Mouse (Mus musculus) small intestine, adult 2 months (tissue): ENCODE measurements around the gene Dag1. TPM values are rescaled to one million over a fixed set of nuclear protein-coding genes. Genes with fewer than 3 reads are reported as not detected.
"Not testable (repeated sequence)": the region's sequence is repeated elsewhere in the genome, so short reads cannot be mapped to it uniquely, and the experiment has no call there.

Experiments
- H3K27ac ChIP-seq: fragments of 200-500 bp; 2 replicates; pipeline ENCODE4 v1.5.1; 2012; ENCODE audit warnings: low read depth, low read length, control low read depth, inconsistent platforms; ENCODE audit not compliant: insufficient read depth
- H3K27me3 ChIP-seq: fragments of 200-500 bp; 2 replicates; pipeline ENCODE4 v1.6.1; 2012; ENCODE audit warnings: mild to moderate bottlenecking, moderate library complexity, low read length, inconsistent platforms; ENCODE audit not compliant: control insufficient read depth, insufficient read depth
- H3K36me3 ChIP-seq: fragments of 200-500 bp; 2 replicates; pipeline ENCODE4 v1.6.1; 2012; ENCODE audit warnings: mild to moderate bottlenecking, low read length, control low read depth, inconsistent platforms; ENCODE audit not compliant: control insufficient read depth, insufficient read depth
- H3K4me1 ChIP-seq: fragments of 200-500 bp; 2 replicates; pipeline ENCODE4 v1.6.1; 2012; ENCODE audit warnings: low read length, inconsistent platforms, mixed read lengths; ENCODE audit not compliant: control insufficient read depth, insufficient read depth, insufficient read length
- H3K4me3 ChIP-seq: fragments of 200-500 bp; 2 replicates; pipeline ENCODE4 v1.5.1; 2012; ENCODE audit warnings: low read depth, mild to moderate bottlenecking, control low read depth, inconsistent platforms, low read length, moderate library complexity
- CTCF ChIP-seq: fragments of 200-500 bp; IDR thresholded peaks from 2 replicates; pipeline ENCODE4 v1.5.1; 2012; ENCODE audit warnings: low read depth, mild to moderate bottlenecking, control low read depth, inconsistent platforms, low read length, moderate library complexity, mixed read lengths; ENCODE audit not compliant: insufficient replicate concordance, insufficient read length; ENCODE audit errors: extremely low read depth
- POLR2A ChIP-seq: fragments of 200-500 bp; IDR thresholded peaks from 2 replicates; pipeline ENCODE4 v1.6.1; 2012; ENCODE audit warnings: low read depth, mild to moderate bottlenecking, control low read depth, inconsistent platforms, low read length, moderate library complexity
- WGBS: fragments of 180-500 bp; shearing (Covaris S2); methylation state at CpG from one replicate; pipeline ENCODE4 v1.1.7; 2018; 5-methylcytosine and 5-hydroxymethylcytosine counted together
- polyA plus RNA-seq: library from polyadenylated mRNA; depleted of rRNA; stranded (reverse); fragments of >200 nt; gene quantifications from 2 replicates; pipeline ENCODE4 v1.2.3, GENCODE M21; 2012

The Dag1 gene
- polyA plus RNA-seq, 1 experiment: 52.1 TPM

GRCm38 (mm10) chr9:108301853-108302252 lies 38.1 kb upstream of the Dag1 start:
- Histone ChIP-seq H3K4me1 (peaks cover 3% of the 10 kb centered on the region; the same call in 1 of the 2 replicates), H3K27me3 (no peaks in the 10 kb centered on the region), H3K36me3 (peaks cover 21% of the 10 kb centered on the region), H3K4me3 (no peak overlapping the region), H3K27ac (no peak overlapping the region)
- TF ChIP-seq POLR2A (no peak), CTCF (no peak)
- WGBS: 27% methylated on average over 3 of the region's 3 CpGs

- no peak for TF ChIP-seq CTCF
- WGBS: 30% methylated on average over 18 of the region's 18 CpGs
- H3K4me1 ChIP-seq: 0 out of 2 replicates have a peak, but pooled peaks cover 2% of the 10 kb centered on the region
- H3K27me3 ChIP-seq: no peaks in the 10 kb centered on the region
- H3K4me3 ChIP-seq: no peak within 1 kb of the TSS
- H3K27ac ChIP-seq: no peak within 1 kb of the TSS
- H3K36me3 ChIP-seq: peaks cover 4% of the 10 kb centered on the region; the same call in 1 of the 2 replicates
Measured at GRCm38 (mm10) chr9:108296453-108297355, 32.9 kb upstream of the Dag1 start, which contains the start of gene Amt. Gene Amt (plus strand): TSS chr9:108296853.

GRCm38 (mm10) chr9:108290773-108291172 lies 27.0 kb upstream of the Dag1 start:
- H3K4me3 ChIP-seq: peak overlapping the region; percentile 83

GRCm38 (mm10) chr9:108290016-108290750 lies 26.4 kb upstream of the Dag1 start, which contains the start of gene Nicn1:
Gene Nicn1 (plus strand): TSS chr9:108290429.
- H3K4me1 ChIP-seq: peaks cover 3% of the 10 kb centered on the region; the same call in 1 of the 2 replicates
- no peaks in the 10 kb centered on the region for H3K36me3 ChIP-seq
- under 1% methylated on average over 32 of the region's 32 CpGs for WGBS
- no peak for TF ChIP-seq CTCF
- TF ChIP-seq POLR2A: no peak
- H3K27ac ChIP-seq: peak within 1 kb of the TSS; percentile 12; the same call in 1 of the 2 replicates
- H3K27me3 ChIP-seq: no peaks in the 10 kb centered on the region
- peak within 1 kb of the TSS; percentile 83 for H3K4me3 ChIP-seq

More at GRCm38 (mm10) chr9:108290773-108291172, 27.0 kb upstream of the Dag1 start:
- WGBS: 21% methylated on average over 6 of the region's 6 CpGs
- peaks cover 3% of the 10 kb centered on the region; the same call in 1 of the 2 replicates for H3K4me1 ChIP-seq
- no peak for TF ChIP-seq CTCF
- no peak for TF ChIP-seq POLR2A
- H3K27ac ChIP-seq: no peak overlapping the region; the same call in 1 of the 2 replicates
- no peaks in the 10 kb centered on the region for H3K27me3 ChIP-seq
- no peaks in the 10 kb centered on the region for H3K36me3 ChIP-seq

- Histone ChIP-seq H3K27ac (no peak overlapping the region), H3K27me3 (no peaks in the 10 kb centered on the region), H3K4me3 (no peak overlapping the region), H3K4me1 (peaks cover 3% of the 10 kb centered on the region; the same call in 1 of the 2 replicates), H3K36me3 (no peaks in the 10 kb centered on the region)
- no peak for TF ChIP-seq POLR2A
- no peak for TF ChIP-seq CTCF
- 52% methylated on average over 2 of the region's 2 CpGs for WGBS
Measured at GRCm38 (mm10) chr9:108289347-108289746, 25.6 kb upstream of the Dag1 start.

GRCm38 (mm10) chr9:108287526-108288238 lies 23.9 kb upstream of the Dag1 start:
- not testable (repeated sequence) for H3K4me3 ChIP-seq, H3K27me3 ChIP-seq, H3K27ac ChIP-seq, H3K4me1 ChIP-seq, H3K36me3 ChIP-seq
- WGBS: 58% methylated on average over 6 of the region's 6 CpGs
